Mouse (Mus musculus): ENCODE data around the gene Gm12800.
"Not testable (repeated sequence)": the region's sequence is repeated elsewhere in the genome, so short reads cannot be mapped to it uniquely, and the experiment has no call there.

Gene Gm12800

DNA sequence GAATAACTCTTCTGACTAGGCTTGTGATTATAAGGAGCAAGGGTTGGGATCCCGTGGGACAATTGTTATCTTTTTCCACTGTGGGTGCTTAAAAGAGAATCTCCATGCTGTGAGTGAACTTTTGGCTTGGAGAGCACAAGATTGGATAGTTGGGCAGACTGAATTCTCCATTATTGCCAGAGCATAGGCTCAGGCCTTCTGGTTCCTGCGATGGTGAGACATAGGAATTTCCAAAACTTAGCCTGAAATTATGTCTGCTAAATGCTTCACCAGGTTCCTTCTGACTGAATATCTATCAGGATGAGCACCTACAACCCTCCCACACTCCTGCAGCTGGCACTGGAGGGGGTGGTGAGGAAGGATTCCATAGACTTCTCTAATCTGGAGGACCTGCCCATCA, at the start of gene Gm12800:
Gm12800 (plus strand) TSS at position 301 of the 400 bp plus-strand sequence.
- not testable (repeated sequence) for ATAC-seq (ENCODE audit: low TSS enrichment)

DNA sequence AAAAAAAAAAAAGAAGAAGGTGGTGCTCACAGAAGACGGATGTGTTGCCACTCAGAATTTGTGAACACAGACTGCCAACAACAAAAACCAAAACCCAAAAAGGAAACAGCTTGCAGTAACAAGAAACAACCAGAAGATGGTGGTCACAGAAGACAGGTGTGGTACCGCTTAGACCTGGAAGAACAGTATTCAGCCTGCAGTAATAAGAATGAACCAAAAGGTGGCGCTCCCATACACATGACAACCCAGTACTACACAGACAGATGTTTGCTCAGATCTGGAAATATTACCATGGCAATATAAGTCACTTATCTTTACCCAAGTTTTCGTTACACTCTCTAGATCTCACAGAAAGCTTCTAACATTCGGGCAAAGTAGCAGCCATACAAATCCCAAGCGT, 48.0 kb upstream of the Gm12800 start:
- ATAC-seq (ENCODE audit: low TSS enrichment): peak; percentile 72; the same call in 1 of the 2 replicates

DNA sequence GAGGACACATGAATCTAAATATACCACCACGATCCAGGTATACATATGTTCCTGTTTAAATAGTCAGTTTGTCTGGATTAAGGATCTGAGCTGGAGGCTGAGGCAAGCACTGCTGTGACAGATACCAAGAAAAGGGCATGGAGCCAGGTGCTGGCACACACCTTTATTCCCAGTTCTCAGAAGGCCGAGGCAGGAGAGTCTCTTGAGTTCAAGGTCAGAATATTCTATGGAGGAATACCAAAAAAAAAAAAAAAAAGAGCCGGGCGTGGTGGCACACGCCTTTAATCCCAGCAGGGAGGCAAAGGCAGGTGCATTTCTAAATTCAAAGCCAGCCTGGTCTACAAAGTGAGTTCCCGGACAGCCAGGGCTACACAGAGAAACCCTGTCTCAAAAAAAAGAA, 46.6 kb upstream of the Gm12800 start:
- ATAC-seq (ENCODE audit: low TSS enrichment): no peak

DNA sequence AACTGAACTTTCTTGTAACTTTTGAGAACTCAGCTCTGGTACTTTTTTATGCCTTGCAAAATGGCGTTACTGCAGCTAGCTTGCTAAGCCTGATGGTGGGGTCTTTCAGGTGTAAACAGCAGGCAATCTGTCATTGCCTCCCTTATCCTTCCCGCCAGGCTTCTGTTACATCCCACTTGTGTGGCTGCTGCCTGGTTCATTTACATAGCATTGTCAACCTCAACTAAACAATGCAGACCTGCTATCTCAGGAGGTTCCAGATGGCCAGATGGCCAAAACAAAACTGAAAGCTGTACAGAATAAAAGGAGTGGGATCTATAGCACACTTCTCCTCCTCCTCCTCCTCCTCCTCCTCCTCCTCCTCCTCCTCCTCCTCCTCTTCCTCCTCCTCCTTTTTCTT, 36.9 kb upstream of the Gm12800 start:
- ATAC-seq (ENCODE audit: low TSS enrichment): not testable (repeated sequence)

DNA sequence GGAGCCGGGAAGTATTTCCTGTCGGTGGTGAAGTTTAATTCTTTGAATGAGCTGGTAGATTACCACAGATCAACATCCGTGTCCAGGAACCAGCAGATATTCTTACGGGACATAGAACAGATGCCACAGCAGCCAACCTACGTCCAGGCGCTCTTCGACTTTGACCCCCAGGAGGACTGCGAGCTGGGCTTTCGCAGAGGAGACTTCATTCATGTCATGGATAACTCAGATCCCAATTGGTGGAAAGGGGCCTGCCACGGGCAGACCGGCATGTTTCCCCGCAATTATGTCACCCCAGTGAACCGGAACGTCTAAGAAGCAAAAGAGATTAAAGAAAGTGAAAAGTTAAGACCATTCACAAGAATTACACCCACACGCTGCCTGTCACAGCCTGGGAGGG, 33.2 kb upstream of the Gm12800 start:
- not testable (repeated sequence) for ATAC-seq (ENCODE audit: low TSS enrichment)

DNA sequence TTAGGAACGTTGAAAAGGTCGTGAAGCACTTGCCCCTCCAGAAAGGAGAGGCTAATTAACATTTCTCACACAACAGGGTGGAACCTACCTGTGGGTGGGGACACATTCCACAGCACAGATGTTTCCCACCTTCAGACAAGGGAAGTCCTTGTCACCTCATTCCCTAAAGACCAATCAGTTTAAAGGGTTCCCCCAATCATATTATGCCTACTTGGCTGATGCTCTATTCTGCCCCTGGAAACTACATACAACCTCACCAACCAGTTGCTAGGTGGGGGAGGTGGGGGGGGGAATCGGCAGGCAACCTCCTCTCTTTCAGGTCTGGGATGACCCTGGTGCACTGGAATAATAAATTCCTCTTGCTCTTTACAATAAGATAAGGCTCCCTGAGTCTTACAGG, 25.3 kb upstream of the Gm12800 start:
- ATAC-seq (ENCODE audit: low TSS enrichment): no peak

DNA sequence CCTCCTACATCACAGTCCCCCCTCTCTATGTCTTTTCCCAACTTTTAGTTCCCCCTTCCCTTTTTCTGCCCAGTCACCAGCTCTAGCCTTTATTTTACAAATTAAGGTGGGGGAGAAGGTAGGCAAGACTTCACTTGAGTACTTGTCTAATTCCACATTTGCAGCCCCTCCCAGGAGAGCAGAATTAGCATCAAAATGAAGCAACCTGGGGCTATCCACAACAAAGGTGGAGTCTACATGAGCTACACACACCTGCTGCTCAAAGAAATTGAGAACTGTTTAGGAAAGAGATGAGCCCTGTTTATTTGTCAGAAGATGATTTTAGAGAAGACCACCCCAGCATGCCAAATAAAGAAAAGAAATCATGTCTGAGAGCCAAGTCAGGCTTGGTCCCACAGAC, 19.5 kb upstream of the Gm12800 start:
- no peak for ATAC-seq (ENCODE audit: low TSS enrichment)

DNA sequence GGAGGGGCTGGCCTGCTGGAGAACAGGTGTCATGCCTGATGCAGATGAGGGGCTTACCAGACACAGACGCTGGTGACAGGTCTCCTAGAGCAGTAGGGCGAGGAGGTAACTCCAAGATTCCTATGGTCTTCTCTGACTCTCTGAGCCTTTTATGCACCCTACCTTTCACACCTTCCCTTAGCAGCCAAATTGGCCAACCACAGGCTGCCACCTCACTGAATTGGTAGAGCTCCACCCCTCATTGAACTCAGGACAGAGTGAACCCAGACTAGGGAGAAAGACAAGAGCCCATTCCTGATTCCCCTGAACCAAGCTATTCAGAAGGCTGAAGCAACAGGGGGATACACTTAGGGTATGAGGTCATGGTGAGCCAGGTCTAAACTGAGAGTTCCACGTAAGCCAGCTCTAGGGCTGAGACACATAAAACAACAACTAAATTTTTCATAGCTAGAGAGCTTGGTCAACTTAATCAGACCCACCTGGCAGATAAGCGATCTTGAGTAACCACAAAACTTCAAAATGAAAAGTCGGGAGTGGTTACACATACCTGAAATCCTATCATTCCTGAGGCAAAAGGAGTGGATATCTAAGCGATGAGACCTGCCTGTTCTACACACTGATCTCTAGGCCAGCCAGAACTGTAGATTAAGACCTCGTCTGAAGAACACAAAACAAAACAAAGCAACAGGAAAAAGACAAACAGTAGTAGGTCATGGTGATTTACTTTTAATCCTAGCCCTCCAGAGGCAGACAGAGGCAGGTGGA, 15.1 kb upstream of the Gm12800 start, which contains the start of gene C130073F10Rik:
C130073F10Rik (minus strand) TSS at position 134 of the 765 bp plus-strand sequence.
- ATAC-seq (ENCODE audit: low TSS enrichment): no peak

DNA sequence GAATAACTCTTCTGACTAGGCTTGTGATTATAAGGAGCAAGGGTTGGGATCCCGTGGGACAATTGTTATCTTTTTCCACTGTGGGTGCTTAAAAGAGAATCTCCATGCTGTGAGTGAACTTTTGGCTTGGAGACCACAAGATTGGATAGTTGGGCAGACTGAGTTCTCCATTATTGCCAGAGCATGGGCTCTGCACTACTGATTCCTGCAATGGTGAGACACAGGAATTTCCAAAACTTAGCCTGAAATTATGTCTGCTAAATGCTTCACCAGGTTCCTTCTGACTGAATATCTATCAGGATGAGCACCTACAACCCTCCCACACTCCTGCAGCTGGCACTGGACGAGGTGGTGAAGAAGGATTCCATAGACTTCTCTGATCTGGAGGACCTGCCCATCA, 31.2 kb downstream of the Gm12800 start, which contains the start of gene Gm12794:
Gm12794 (plus strand) TSS at position 301 of the 400 bp plus-strand sequence.
- not testable (repeated sequence) for ATAC-seq (ENCODE audit: low TSS enrichment)
